Mouse (Mus musculus): Measurements from ENCODE around the gene Otulin.

GRCm38 (mm10) chr15:27659143-27659542 lies 28.6 kb upstream of the Otulin start:
- TF ChIP-seq CTCF (IDR thresholded peaks at IDR 0.05; ENCODE audit: low read depth, low read length): no peak
- TF ChIP-seq TAL1 (conservative IDR thresholded peaks at IDR 0.05; ENCODE audit: low read depth, low read length): no peak
- TF ChIP-seq GATA2 (IDR thresholded peaks at IDR 0.05; ENCODE audit: borderline replicate concordance, low read depth, low read length): no peak
- no peak for TF ChIP-seq GATA1 (IDR thresholded peaks at IDR 0.05; ENCODE audit: borderline replicate concordance, low read length)
- no peak for TF ChIP-seq POLR2AphosphoS5 (IDR thresholded peaks at IDR 0.05; ENCODE audit: insufficient replicate concordance, low read depth, low read length)

Data from G1E (cell line).